Mouse (Mus musculus) ES-Bruce4 (cell line): ENCODE data around the gene Anpep.

Source experiments
- CTCF ChIP-seq: IDR thresholded peaks from one replicate; pipeline ENCODE4 v1.8.1; 2011; ENCODE audit warnings: low read depth, low read length
- POLR2A ChIP-seq: IDR thresholded peaks from one replicate; pipeline ENCODE4 v1.8.1; 2011; ENCODE audit warnings: low read length; ENCODE audit not compliant: insufficient read depth

DNA sequence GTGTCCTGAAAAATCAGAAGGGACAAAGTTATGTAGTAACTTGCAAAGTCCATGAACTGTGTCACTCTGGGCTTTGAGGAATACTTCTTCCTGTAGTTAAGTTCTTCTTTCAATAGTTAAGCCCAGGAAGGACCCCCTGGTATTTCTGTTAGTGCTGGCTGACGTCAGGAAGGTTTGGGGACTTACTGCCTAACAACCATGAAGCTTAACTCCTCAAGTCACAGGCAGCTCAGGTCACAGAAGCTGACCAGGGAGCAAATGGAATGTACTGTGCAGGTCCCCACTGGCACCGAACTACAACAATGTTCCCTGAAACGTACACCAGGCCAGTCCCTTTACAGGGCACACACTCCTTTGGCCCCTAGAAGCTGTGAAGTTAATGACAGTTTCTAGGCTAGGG lies 34.4 kb upstream of the Anpep start:
- no peak for TF ChIP-seq POLR2A
- no peak for TF ChIP-seq CTCF
